Mouse (Mus musculus) adipose tissue, adult 10 weeks (tissue): Measurements from ENCODE around the gene Fxr1. TPM values are rescaled to one million over a fixed set of nuclear protein-coding genes. Genes with fewer than 3 reads are reported as not detected.

Experiments used
- polyA plus RNA-seq: library from polyadenylated mRNA; stranded (reverse); fragments of 350-450 nt; fragmentation: Illumina TruSeq; extraction: RNeasy Lipid Tissue Mini Kit (QIAGEN cat#74804); gene quantifications from one replicate; pipeline ENCODE4 v1.2.3, GENCODE M21; 2014; ENCODE audit warnings: low read depth, low replicate concordance

Gene Fxr1
- polyA plus RNA-seq = 74.7 TPM

DNA sequence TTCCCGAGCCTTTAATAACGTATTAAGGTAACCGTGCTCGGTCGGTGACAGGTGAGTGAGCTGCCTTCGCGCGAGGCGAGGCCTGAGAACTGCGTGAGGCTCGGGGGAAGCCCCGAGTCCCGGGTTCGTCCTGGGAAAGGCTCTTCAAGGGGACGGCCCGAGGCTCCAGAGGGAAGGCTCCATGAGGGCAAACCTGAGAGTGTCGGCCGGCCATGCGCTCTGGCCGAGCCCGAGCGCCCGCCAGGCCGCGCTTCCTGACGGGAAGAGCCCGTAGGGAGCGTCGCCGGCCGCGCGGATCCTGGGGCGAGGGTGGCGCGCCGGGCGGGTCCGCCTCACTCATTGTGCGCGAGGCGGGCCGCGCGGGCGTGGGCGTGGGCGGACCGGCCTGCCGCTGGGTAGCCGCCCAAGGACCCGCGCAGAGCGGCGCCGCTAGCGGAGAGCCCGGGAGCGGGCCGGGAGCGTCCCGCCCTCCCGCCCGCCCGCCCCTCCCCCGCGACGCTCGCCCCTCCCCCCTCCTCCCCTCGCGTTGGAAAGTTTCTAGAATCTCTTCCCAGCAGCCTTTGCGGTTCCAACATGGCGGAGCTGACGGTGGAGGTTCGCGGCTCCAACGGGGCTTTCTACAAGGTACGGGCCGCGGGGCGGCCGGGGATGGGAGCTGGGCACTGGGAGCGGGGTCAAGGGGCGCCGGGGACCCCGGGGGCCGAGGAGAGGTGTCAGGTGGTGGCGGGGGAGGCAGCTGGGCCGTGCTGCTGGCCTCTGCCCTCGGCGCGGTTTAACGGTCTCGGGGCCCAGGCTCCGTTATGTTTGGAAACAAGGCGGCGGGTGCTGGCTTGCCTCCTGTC is at the start of gene Fxr1:
TSS of gene Fxr1 (plus strand) at position 404 of the 842 bp plus-strand sequence.

DNA sequence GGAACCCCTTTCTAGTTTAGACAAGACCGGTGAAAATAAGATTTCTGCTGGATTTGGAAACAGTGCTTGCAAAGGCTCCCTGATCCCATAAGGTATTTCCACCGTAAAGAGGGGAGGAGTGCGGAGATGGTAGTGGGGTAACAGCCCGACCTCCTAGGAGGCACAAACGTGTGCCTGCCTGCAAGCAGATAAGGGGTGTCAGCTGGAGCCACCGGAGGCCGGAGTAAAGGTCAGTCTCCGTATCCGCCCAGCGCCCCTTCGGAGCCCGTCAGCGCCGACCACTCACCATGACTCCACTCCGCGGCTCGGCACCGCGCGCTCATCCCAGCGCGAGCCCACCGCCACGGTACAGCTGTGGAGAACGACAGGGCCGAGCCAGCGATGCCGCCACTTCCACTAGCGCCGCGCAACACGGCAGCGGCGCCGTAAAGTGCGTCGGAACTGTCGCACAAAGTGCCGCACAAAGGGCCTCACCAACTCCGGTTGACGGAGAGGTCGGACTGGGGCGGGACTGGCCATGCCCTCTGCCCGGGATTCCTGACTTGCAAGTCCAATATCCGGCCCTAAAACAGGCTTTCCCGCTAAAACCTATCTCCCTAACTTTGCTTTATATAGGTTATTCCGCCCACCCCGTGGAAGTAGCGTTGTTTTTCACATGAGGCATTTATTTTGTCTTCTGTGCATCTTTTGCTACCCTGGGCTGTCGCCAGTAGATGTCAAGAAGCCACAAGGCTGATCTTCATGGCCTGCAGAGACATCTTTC is 61.3 kb downstream of the Fxr1 start, which contains the start of gene Dnajc19:
TSS of gene Dnajc19 (minus strand) at position 422 of the 763 bp plus-strand sequence.

Other genes with a start within 250 kb of the Fxr1 start
- 31.9 TPM for gene Ttc14, start 220.1 kb upstream of the Fxr1 start, polyA plus RNA-seq
- 8.3 TPM for gene Ccdc39, start 175.6 kb upstream of the Fxr1 start, polyA plus RNA-seq
- gene Dnajc19, start 61.4 kb downstream of the Fxr1 start, polyA plus RNA-seq = 65.9 TPM